Mouse (Mus musculus) midbrain, postnatal 0 days (tissue): ENCODE results near the gene AI854703. TPM values are rescaled to one million over a fixed set of nuclear protein-coding genes. Genes with fewer than 3 reads are reported as not detected.
A peak's percentile ranks its signal among the peaks of the same experiment; 100 is the strongest.

ENCODE experiments used
- ATAC-seq: fragments of 200-750 bp; cut with Nextera tagmentation; 2 replicates; pipeline ENCODE4 v1.8.0; 2017; ENCODE audit warnings: moderate number of reproducible peaks, mild to moderate bottlenecking, moderate TSS enrichment, moderate library complexity; ENCODE audit not compliant: low FRiP score
- DNase-seq: peaks from one replicate; pipeline ENCODE4 v3.0.0-alpha.2; 2015; ENCODE audit warnings: low spot score
- H3K27ac ChIP-seq: fragments of 300-500 bp; sonication (generic); 2 replicates; pipeline ENCODE4 v1.5.1; 2014; ENCODE audit warnings: low read depth, mild to moderate bottlenecking, low read length, mixed read lengths
- H3K27me3 ChIP-seq: fragments of 300-500 bp; sonication (generic); 2 replicates; pipeline ENCODE4 v1.6.1; 2014; ENCODE audit warnings: low read length, control low read depth, mixed read lengths; ENCODE audit not compliant: insufficient read depth
- H3K36me3 ChIP-seq: fragments of 300-500 bp; sonication (generic); 2 replicates; pipeline ENCODE4 v1.6.1; 2014; ENCODE audit warnings: low read length, control low read depth, mixed read lengths; ENCODE audit not compliant: insufficient read depth
- H3K4me1 ChIP-seq: fragments of 300-500 bp; sonication (generic); 2 replicates; pipeline ENCODE4 v1.6.1; 2014; ENCODE audit warnings: mild to moderate bottlenecking, control low read depth, antibody characterized with exemption, low read length, mixed read lengths; ENCODE audit not compliant: insufficient read depth
- H3K4me2 ChIP-seq: fragments of 300-500 bp; sonication (generic); 2 replicates; pipeline ENCODE4 v1.6.1; 2014; ENCODE audit warnings: low read depth, mild to moderate bottlenecking, low read length, mixed read lengths; ENCODE audit not compliant: poor library complexity, severe bottlenecking
- H3K4me3 ChIP-seq: fragments of 300-500 bp; sonication (generic); 2 replicates; pipeline ENCODE4 v1.5.1; 2014; ENCODE audit warnings: low read depth, mild to moderate bottlenecking, low read length, moderate library complexity
- H3K9ac ChIP-seq: fragments of 300-500 bp; sonication (generic); replicated peaks from 2 replicates; pipeline ENCODE4 v1.6.1; 2014; ENCODE audit warnings: mild to moderate bottlenecking, low read length, moderate library complexity, mixed read lengths; ENCODE audit not compliant: poor library complexity, severe bottlenecking
- H3K9me3 ChIP-seq: fragments of 300-500 bp; sonication (generic); 2 replicates; pipeline ENCODE4 v1.6.1; 2016; ENCODE audit warnings: low read length, control low read depth
- CTCF ChIP-seq: IDR thresholded peaks from 2 replicates; pipeline ENCODE4 v1.5.1; 2016; ENCODE audit warnings: antibody characterized with exemption, mild to moderate bottlenecking
- WGBS: fragments of 180-500 bp; shearing (Covaris S2); extraction: QIAGEN DNeasy Blood & Tissue Kit; methylation state at CpG from one replicate; pipeline ENCODE4 v1.1.7; 2014; 5-methylcytosine and 5-hydroxymethylcytosine counted together
- polyA plus RNA-seq: library from polyadenylated mRNA; unstranded; fragments of >200 nt; fragmentation: Nextera tagmentation; extraction: Ambion mirVana; gene quantifications from 2 replicates; pipeline ENCODE4 v1.2.1, GENCODE M21; 2015
- total RNA-seq: library from RNA; depleted of rRNA; stranded (reverse); fragments of >200 nt; gene quantifications from 2 replicates; pipeline ENCODE4 v1.2.3, GENCODE M21; 2014

The AI854703 gene
- total and polyA plus RNA-seq, 2 experiments from 2014 or later = 28.5 to 57.1 TPM

DNA sequence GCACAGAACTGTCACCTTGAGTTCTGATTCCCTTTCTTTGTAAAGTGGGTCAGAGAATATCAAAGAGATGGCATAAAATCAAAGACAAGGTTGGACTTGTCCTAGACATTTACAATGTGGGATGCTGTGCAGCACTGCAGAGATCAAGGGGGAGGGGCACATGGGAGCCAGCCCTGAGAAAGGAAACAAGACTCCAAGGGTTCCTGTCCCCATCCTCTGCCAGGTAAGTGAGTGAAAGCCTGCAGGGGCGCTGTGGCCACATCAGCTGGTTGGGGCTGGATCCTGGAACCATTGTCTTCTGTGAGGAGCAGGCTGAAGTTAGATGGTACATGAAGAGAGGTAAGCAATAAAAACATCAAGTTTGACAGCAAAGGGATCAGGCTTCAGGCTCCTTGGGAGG, 3.1 kb upstream of the AI854703 start:
- WGBS = 65% methylated on average over 1 of the region's 1 CpGs
- no peak overlapping the region for H3K4me3 ChIP-seq
- H3K36me3 ChIP-seq = peaks cover 22% of the 10 kb centered on the region
- H3K4me2 ChIP-seq = no peak overlapping the region
- H3K27ac ChIP-seq = no peak overlapping the region
- TF ChIP-seq CTCF = peak; percentile 46
- H3K9ac ChIP-seq = no peak overlapping the region
- DNase-seq (no peak), ATAC-seq (no peak)
- peaks cover 10% of the 10 kb centered on the region; the same call in 1 of the 2 replicates for H3K4me1 ChIP-seq
- no peaks in the 10 kb centered on the region for H3K9me3 ChIP-seq
- H3K27me3 ChIP-seq = 0 out of 2 replicates have a peak, but pooled peaks cover 7% of the 10 kb centered on the region

DNA sequence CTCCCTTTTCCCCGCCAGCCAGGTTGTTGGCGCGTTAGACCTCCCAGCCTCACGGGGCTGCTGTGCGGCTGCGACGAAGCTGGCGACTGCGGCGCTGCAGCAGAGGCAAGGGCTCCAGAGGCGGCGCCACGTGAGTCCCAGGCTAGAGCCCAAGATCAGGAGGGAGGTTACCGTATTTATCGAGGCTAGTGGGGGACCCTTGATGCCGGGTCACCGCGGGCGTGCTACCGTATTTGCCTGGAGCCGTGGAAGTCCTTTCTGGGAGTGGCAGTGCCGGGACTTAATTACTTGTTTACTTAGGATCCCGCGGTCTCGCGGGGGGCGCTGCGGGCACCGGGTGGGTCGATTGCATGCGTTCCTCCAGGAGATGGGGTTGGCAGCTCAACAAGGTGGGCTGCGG, 420 bp downstream of the AI854703 start:
- WGBS = under 1% methylated on average over 32 of the region's 32 CpGs
- H3K27me3 ChIP-seq = 0 out of 2 replicates have a peak, but pooled peaks cover 7% of the 10 kb centered on the region
- H3K36me3 ChIP-seq = no peaks in the 10 kb centered on the region; the same call in 1 of the 2 replicates
- no peaks in the 10 kb centered on the region for H3K9me3 ChIP-seq
- H3K4me2 ChIP-seq = peak overlapping the region; percentile 81
- TF ChIP-seq CTCF = peak; percentile 36; the same call in 1 of the 2 replicates
- H3K9ac ChIP-seq = peak overlapping the region; percentile 63
- H3K4me1 ChIP-seq = peaks cover 16% of the 10 kb centered on the region
- no peak overlapping the region; the same call in 1 of the 2 replicates for H3K27ac ChIP-seq
- peak overlapping the region; percentile 53 for H3K4me3 ChIP-seq
- DNase-seq (peak; percentile 72), ATAC-seq (peak; percentile 64; the same call in 1 of the 2 replicates)

DNA sequence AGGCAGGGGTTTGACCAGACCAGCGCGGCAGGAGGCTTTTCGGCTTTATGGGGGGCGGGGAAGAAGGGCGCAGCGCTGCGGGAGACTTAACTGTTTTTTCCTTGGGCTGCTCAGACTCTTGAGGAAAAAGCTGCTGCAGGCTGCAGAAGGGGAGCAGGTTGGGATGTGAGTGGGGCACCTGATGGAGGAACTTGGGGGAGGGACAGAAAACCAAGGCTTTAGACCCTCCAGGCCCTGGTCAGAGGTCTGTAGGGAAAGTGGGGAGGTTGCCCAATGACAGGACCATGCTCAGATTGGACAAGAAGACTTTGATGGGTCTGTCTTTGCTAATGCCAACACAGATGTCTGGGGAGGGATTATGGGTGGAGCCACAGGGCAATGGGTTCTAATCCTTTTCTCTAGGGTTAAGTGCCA, 954 bp downstream of the AI854703 start:
- ATAC-seq (no peak), DNase-seq (no peak)
- peak overlapping the region; percentile 81 for H3K4me2 ChIP-seq
- 0 out of 2 replicates have a peak, but pooled peaks cover 7% of the 10 kb centered on the region for H3K27me3 ChIP-seq
- 2% methylated on average over 7 of the region's 7 CpGs for WGBS
- H3K36me3 ChIP-seq = peaks cover 2% of the 10 kb centered on the region; the same call in 1 of the 2 replicates
- TF ChIP-seq CTCF = no peak
- no peaks in the 10 kb centered on the region for H3K9me3 ChIP-seq
- H3K4me3 ChIP-seq = peak overlapping the region; percentile 53
- H3K4me1 ChIP-seq = peaks cover 16% of the 10 kb centered on the region
- H3K27ac ChIP-seq = no peak overlapping the region
- peak overlapping the region; percentile 63 for H3K9ac ChIP-seq

DNA sequence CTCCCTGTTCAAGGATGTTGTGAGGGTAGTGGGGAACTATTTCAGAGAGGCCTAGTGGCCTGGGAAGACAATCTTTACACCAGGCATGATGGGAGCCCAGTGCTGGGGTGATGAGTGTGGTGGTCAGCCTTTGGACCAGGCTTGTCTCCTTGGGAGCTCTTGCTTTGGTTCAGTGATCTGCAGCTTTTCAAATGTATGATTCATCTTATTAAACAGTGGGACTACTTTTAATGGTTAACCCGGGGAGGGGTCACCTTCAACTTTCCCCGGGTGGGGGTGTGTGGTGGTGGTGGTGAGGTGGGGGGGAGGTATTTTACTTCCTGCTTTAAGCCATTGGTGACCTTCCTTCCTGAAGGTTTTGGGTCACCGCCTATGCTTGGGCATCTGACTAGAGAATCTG, 1.8 kb downstream of the AI854703 start:
- H3K9ac ChIP-seq = no peak overlapping the region
- peak overlapping the region; percentile 81; the same call in 1 of the 2 replicates for H3K4me2 ChIP-seq
- no peak overlapping the region for H3K4me3 ChIP-seq
- no peak for TF ChIP-seq CTCF
- peaks cover 2% of the 10 kb centered on the region; the same call in 1 of the 2 replicates for H3K36me3 ChIP-seq
- WGBS = 83% methylated on average over 3 of the region's 3 CpGs
- DNase-seq (no peak), ATAC-seq (no peak)
- no peak overlapping the region for H3K27ac ChIP-seq
- H3K4me1 ChIP-seq = peaks cover 16% of the 10 kb centered on the region
- 0 out of 2 replicates have a peak, but pooled peaks cover 7% of the 10 kb centered on the region for H3K27me3 ChIP-seq
- H3K9me3 ChIP-seq = no peaks in the 10 kb centered on the region

DNA sequence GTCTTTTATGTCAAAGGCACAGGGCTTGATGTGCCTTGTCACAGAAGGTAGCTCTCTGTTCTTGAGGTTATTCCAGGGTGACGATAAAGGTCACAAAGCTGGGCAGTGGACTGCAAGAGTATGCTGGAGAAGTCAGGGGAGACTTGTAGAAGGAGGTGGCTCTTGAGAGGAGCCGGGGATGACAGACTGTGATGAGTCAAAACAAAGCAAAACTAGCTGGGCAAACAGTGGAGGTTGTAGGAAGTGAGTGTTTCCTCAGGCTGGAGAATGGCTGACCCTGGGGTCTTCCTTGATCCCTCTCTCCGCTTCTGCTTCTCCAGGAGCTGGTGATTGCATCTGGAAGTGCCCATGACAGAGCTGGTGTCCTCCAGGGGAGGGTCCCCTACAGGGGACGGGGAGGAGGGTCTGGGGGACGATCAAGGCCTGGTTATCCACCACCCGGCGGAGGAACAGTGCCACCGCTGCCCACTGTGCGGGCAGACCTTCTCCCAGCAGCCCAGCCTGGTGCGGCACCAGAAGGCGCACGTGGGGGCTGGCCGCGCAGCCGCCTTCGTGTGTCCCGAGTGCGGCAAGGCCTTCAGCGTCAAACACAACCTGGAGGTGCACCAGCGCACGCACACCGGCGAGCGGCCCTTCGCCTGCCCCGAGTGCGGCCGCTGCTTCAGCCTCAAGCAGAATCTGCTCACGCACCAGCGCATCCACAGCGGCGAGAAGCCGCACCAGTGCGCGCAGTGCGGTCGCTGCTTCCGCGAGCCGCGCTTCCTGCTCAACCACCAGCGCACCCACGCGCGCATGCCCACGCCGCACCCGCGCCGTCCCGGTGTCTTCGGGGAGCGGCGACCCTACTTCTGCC, 2.5 kb downstream of the AI854703 start:
- WGBS = 8% methylated on average over 46 of the region's 54 CpGs
- 0 out of 2 replicates have a peak, but pooled peaks cover 7% of the 10 kb centered on the region for H3K27me3 ChIP-seq
- peak overlapping the region; percentile 63 for H3K9ac ChIP-seq
- peaks cover 16% of the 10 kb centered on the region for H3K4me1 ChIP-seq
- peaks cover 2% of the 10 kb centered on the region; the same call in 1 of the 2 replicates for H3K36me3 ChIP-seq
- H3K4me2 ChIP-seq = peak overlapping the region; percentile 81
- ATAC-seq (peak; percentile 77), DNase-seq (peak; percentile 53)
- H3K4me3 ChIP-seq = peak overlapping the region; percentile 44
- peak overlapping the region; percentile 47 for H3K27ac ChIP-seq
- H3K9me3 ChIP-seq = no peaks in the 10 kb centered on the region
- 0 out of 2 replicates have a peak, but pooled peaks have one; percentile 4 for TF ChIP-seq CTCF

DNA sequence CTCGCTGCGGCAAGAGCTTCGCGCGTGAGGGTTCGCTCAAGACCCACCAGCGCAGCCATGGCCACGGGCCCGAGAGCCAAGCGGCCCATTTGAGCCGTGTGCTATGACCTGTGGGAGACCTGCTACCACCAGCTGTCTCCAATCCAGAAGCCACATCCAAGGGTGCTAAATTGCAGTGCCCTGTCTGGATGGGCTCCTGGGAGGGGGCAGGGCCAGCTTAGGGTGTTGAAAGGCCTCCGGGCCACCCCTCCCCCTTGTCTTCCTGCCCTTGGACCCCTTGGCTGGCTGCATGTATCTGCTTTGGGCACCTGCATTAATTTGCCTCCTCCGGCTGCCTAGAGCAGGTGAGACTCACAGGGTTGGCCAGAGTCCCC, 3.1 kb downstream of the AI854703 start:
- Histone ChIP-seq H3K9me3 (no peaks in the 10 kb centered on the region), H3K4me3 (peak overlapping the region; percentile 44), H3K27ac (peak overlapping the region; percentile 47; the same call in 1 of the 2 replicates), H3K4me1 (peaks cover 16% of the 10 kb centered on the region), H3K9ac (peak overlapping the region; percentile 63), H3K27me3 (0 out of 2 replicates have a peak, but pooled peaks cover 7% of the 10 kb centered on the region), H3K4me2 (peak overlapping the region; percentile 81), H3K36me3 (peaks cover 2% of the 10 kb centered on the region; the same call in 1 of the 2 replicates)
- no peak for TF ChIP-seq CTCF
- no peak for DNase-seq
- WGBS = 15% methylated on average over 13 of the region's 13 CpGs
- peak; percentile 9; the same call in 1 of the 2 replicates for ATAC-seq
